ENCODE assay signal across 22 mouse cellular contexts in genomic region chr4:107208880-107209279, GRCm38 (mm10). TPM values are rescaled to one million over a fixed set of nuclear protein-coding genes. Genes with fewer than 3 reads are reported as not detected.
"Had no signal": no experiment of that assay in that cellular context is flagged by ENCODE, and none has a peak within 500 bp of the region (broad histone marks: within the 10 kb centered on the region; RNA-seq: fewer than 3 reads in every experiment).

Gene Ldlrad1 (plus strand): TSS chr4:107209180.

- H3K4me3 ChIP-seq: hindbrain, embryonic 15.5 days; layer of hippocampus, adult 2 months; limb, embryonic 10.5 days; limb, embryonic 13.5 days; liver, embryonic 12.5 days; liver, embryonic 15.5 days; neural tube, embryonic 12.5 days; neural tube, embryonic 15.5 days had no signal

- H3K4me1 ChIP-seq: hindbrain, embryonic 15.5 days; neural tube, embryonic 12.5 days; neural tube, embryonic 15.5 days had no signal

- H3K27ac ChIP-seq: hindbrain, embryonic 15.5 days; kidney, postnatal 0 days; layer of hippocampus, adult 2 months; limb, embryonic 10.5 days; limb, embryonic 13.5 days; liver, embryonic 15.5 days; neural tube, embryonic 12.5 days; neural tube, embryonic 15.5 days had no signal

- H3K4me2 ChIP-seq: hindbrain, embryonic 15.5 days; limb, embryonic 13.5 days; liver, embryonic 12.5 days; liver, embryonic 15.5 days; neural tube, embryonic 12.5 days; neural tube, embryonic 15.5 days had no signal

- ATAC-seq: intestine, postnatal 0 days; liver, embryonic 12.5 days had no signal

- H3K9me3 ChIP-seq: hindbrain, embryonic 15.5 days; limb, embryonic 10.5 days; limb, embryonic 13.5 days; liver, embryonic 12.5 days; liver, embryonic 15.5 days; neural tube, embryonic 12.5 days; neural tube, embryonic 15.5 days had no signal

- DNase-seq: kidney, adult 2 months; kidney, postnatal 25 days; layer of hippocampus, adult 9-11 months; liver; lung, postnatal 14 days; midbrain, embryonic 14.5 days; right cerebral cortex, adult 18-20 months; right cerebral cortex, postnatal 14 days; right cerebral cortex, postnatal 4 days; thymus, postnatal 25 days had no signal

- H3K27me3 ChIP-seq: hindbrain, embryonic 15.5 days; limb, embryonic 13.5 days; liver, embryonic 12.5 days; liver, embryonic 15.5 days; neural tube, embryonic 12.5 days; neural tube, embryonic 15.5 days had no signal

- H3K9ac ChIP-seq: hindbrain, embryonic 15.5 days; limb, embryonic 13.5 days; liver, embryonic 12.5 days; liver, embryonic 15.5 days; neural tube, embryonic 12.5 days; neural tube, embryonic 15.5 days had no signal

RNA-seq across cellular contexts. Expression of gene Ldlrad1, which starts in this region (rescaled TPM):
- polyA plus RNA-seq: hindbrain, embryonic 15.5 days; intestine, embryonic 14.5 days; intestine, postnatal 0 days; kidney, adult 2 months; kidney, embryonic 14.5 days; kidney, postnatal 0 days; limb, embryonic 10.5 days; limb, embryonic 13.5 days; liver, embryonic 12.5 days; liver, embryonic 15.5 days; midbrain, embryonic 14.5 days; neural tube, embryonic 12.5 days; neural tube, embryonic 15.5 days had no signal
